Mouse (Mus musculus): ENCODE data around the gene Fbxo11. TPM values are rescaled to one million over a fixed set of nuclear protein-coding genes. Genes with fewer than 3 reads are reported as not detected.

Gene Fbxo11
- 31.5 and 33.0 TPM in 2 replicates for polyA plus RNA-seq (2015; fragmentation: Nextera tagmentation; extraction: Ambion mirVana)

DNA sequence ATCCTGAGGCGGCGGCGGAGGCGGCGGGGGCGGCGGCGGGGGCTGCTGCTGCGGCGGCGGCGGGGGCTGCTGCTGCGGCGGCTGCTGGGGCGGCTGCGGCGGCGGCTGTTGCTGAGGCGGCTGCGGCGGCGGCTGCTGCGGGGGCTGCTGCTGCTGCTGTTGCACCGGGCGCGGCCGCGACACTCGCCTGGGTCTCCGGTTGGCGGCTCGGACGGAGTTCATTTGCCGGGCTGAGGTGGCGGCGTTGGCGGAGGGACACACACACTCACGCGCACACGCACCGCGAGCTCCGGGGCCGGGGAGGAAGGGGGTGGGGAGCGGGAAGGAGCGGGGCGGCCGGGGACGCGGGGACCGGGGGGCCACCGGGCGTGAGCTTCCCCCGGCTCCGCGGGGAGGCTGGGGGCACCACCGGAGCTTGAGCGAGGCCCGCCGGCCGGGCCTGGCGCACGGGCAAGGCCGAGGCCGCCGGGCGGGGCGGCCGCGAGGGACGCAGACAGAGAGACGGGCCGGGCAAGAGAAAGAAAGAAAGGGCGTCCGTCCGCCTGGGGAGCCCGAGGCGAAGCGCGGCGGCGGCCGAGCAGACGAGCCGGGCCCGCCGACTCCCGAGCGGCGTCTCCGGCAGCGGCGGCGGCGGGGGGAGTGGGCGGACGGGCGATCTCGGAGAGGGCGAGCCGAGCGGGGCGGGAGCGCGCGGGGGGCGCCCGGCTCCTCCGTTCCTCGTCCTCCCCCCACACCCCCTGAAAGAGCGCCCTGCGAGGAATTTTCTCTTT is at the start of gene Fbxo11:
Gene Fbxo11 (minus strand): TSS at position 261 of the 770 bp plus-strand sequence.
- peak within 1 kb of the TSS; percentile 100 for H3K27ac ChIP-seq (replicated peaks)
- under 1% methylated on average over 50 of the region's 112 CpGs for WGBS
- peaks cover 29% of the 10 kb centered on the region for H3K4me1 ChIP-seq (replicated peaks)

DNA sequence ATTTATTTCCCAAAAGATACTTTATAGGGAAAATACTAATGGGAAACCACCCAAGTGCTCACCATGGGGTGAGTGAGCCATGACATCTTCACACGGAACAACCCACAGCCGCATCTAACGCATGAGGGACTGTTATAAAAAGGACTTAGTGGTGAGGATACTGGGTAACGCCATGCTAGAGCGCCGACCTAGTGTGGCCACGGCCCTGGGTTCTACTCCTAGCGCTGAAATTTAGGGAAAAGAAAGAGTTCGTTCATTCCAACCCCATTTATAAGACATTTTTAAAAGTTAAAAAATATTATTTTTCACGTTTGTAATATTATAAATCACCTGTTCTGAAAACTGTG is 48.8 kb upstream of the Fbxo11 start:
- Histone ChIP-seq H3K9ac (no peak overlapping the region), H3K36me3 (no peaks in the 10 kb centered on the region), H3K4me3 (no peak overlapping the region), H3K27me3 (no peaks in the 10 kb centered on the region), H3K4me1 (replicated peaks) (no peaks in the 10 kb centered on the region), H3K27ac (replicated peaks) (no peak overlapping the region), H3K9me3 (no peaks in the 10 kb centered on the region), H3K4me2 (no peak overlapping the region)
- WGBS: 95% methylated on average over 10 of the region's 10 CpGs
- no peak for ATAC-seq (ENCODE audit: low FRiP score, low read depth)

More for the DNA sequence above, at the start of gene Fbxo11:
- no peaks in the 10 kb centered on the region for H3K9me3 ChIP-seq
- H3K27me3 ChIP-seq: no peaks in the 10 kb centered on the region
- ATAC-seq (ENCODE audit: low FRiP score, low read depth): peak; percentile 4
- H3K4me3 ChIP-seq: peak within 1 kb of the TSS; percentile 96
- peak within 1 kb of the TSS; percentile 99 for H3K9ac ChIP-seq
- H3K36me3 ChIP-seq: no peaks in the 10 kb centered on the region
- H3K4me2 ChIP-seq: peak within 1 kb of the TSS; percentile 73

DNA sequence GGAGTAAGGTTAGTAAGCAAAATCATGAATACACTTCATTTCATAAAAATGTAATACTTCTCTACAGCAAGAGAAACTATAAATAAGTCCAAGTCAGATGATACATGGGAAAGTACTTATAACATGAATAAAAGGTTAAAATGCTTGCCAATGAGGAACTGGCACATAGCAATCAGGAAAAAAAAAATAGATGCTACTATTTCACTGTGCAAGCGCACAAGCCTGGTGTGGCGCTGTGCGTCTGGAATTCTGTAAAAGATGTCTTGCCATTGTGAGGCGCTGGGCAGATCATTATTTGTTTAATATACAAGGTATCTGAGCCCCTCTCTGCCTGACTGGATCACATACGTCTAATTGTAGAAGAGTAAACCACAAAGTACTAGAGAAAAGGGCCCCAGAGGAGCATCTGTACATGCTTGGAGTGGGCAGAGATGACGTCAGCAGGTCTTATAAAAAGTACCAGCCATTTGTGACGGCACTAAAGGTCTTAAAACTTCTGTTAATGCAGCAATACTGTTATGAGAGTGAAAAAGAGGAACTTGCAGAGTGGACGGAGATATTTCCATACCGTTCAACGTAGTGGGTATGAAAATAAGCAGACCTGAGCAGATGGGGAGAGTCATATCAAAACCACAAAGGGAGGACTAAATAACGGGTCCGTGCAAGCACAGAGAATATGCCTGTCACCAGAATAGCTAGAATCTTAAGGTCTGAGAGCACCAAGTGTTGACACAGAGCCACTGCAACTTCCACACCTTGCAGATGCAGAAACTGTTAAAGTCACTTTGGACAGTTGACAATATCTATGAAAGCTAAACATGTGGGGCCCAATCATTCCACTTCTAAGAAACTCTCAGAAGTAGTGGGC is 48.2 kb upstream of the Fbxo11 start:
- no peak overlapping the region for H3K9ac ChIP-seq
- H3K4me2 ChIP-seq: no peak overlapping the region
- 82% methylated on average over 12 of the region's 12 CpGs for WGBS
- H3K4me3 ChIP-seq: no peak overlapping the region
- ATAC-seq (ENCODE audit: low FRiP score, low read depth): no peak
- no peaks in the 10 kb centered on the region for H3K36me3 ChIP-seq
- H3K9me3 ChIP-seq: no peaks in the 10 kb centered on the region
- H3K27ac ChIP-seq (replicated peaks): no peak overlapping the region
- H3K4me1 ChIP-seq (replicated peaks): no peaks in the 10 kb centered on the region
- no peaks in the 10 kb centered on the region for H3K27me3 ChIP-seq

DNA sequence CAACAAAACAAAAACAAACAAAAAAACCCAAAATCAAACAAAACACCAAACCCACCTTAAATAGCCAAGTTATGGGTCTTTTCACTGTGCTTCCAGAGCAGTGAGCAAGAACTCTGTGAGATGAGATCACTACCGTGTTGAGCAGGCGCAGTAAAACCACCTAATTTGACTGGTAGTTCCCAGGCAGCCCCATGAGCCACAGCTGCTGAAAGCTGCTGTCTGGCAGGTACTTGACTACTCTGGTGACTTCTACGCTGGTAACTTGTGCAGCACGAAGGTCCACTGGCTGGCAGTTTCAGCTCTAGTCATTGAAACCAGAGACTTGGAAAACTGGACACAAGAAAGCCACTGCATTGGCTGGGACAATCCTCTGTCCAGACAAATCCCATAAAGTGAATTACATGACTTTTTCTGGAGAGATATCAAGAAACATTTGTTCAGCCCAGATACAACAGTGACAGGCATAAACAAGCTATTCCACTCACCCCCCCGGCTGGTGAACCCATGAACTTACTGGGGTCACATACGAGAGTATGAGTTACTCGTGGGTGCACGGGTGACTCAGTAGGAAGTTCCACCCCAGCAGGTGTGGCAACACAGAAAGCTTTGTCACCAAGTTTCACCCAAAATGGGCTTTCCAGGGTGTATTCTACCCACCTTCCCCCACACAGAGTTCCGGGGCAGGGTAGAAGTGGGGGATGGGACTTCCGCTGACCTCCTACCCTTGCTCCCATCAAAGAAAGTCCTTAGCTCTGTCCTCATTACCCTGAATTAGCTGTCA is 47.0 kb upstream of the Fbxo11 start:
- Histone ChIP-seq H3K4me2 (no peak overlapping the region), H3K4me1 (replicated peaks) (no peaks in the 10 kb centered on the region), H3K36me3 (no peaks in the 10 kb centered on the region), H3K9ac (no peak overlapping the region), H3K4me3 (no peak overlapping the region), H3K9me3 (no peaks in the 10 kb centered on the region), H3K27me3 (no peaks in the 10 kb centered on the region), H3K27ac (replicated peaks) (no peak overlapping the region)
- 85% methylated on average over 10 of the region's 10 CpGs for WGBS
- no peak for ATAC-seq (ENCODE audit: low FRiP score, low read depth)

DNA sequence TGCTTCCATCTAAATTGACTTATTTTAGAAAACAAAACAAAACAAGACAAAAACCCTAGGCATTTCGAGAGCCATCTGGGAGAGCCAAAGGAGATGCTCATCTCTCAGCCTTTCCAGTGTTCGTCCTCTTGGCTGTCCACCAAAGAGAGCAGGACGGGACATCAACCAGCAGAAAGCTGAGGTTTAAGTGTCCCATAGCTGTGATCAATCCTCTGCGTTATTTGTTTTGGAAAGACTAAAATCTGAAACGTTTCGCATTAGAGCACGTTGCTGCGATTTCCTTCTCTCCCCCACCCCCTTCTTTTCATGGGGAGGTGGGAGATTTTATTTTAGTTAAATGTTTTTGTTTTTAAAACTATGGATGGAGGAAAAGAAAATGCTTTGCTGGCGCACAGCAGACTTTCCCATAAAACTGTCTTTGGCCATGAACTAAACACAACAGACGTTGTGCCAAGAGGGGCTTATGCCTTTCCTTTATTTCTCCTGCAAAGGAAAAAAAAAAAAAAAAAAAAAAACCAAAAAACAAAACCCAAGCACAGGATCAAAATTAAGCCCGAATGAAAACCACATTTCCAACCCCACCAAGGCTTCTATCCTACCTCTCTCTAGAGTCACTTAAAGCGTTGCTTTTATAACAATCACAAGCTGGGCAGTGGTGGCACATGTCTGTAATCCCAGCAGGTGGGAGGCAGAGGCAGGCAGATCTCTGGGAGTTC is 46.1 kb upstream of the Fbxo11 start:
- Histone ChIP-seq H3K9me3 (no peaks in the 10 kb centered on the region), H3K4me2 (no peak overlapping the region), H3K27me3 (no peaks in the 10 kb centered on the region), H3K27ac (replicated peaks) (no peak overlapping the region), H3K36me3 (no peaks in the 10 kb centered on the region), H3K9ac (no peak overlapping the region), H3K4me1 (replicated peaks) (no peaks in the 10 kb centered on the region), H3K4me3 (no peak overlapping the region)
- WGBS: 86% methylated on average over 12 of the region's 12 CpGs
- ATAC-seq (ENCODE audit: low FRiP score, low read depth): no peak

DNA sequence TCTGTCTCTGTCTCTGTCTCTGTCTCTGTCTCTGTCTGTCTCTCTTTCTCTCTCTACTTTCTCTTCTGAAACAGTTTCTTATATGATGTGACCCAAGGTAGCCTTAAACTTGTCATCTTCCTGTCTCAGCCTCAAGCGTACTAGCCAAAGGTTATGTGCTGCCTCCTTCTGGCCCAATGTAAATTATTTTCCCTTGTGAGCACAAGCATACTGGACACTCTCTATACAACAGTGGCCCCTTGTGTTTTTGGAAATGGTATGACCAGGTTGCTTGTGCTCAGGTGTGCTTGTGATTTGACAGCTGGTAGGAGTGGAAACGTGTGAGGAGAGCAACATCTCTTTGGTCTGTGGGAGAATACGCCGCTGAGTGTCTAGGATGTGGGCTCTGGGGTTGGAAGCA is 42.6 kb upstream of the Fbxo11 start:
- H3K27me3 ChIP-seq: no peaks in the 10 kb centered on the region
- no peak overlapping the region for H3K4me3 ChIP-seq
- WGBS: 85% methylated on average over 4 of the region's 4 CpGs
- no peak overlapping the region for H3K4me2 ChIP-seq
- no peak for ATAC-seq (ENCODE audit: low FRiP score, low read depth)
- H3K4me1 ChIP-seq (replicated peaks): no peaks in the 10 kb centered on the region
- no peak overlapping the region for H3K27ac ChIP-seq (replicated peaks)
- no peaks in the 10 kb centered on the region for H3K36me3 ChIP-seq
- H3K9ac ChIP-seq: no peak overlapping the region
- H3K9me3 ChIP-seq: no peaks in the 10 kb centered on the region

DNA sequence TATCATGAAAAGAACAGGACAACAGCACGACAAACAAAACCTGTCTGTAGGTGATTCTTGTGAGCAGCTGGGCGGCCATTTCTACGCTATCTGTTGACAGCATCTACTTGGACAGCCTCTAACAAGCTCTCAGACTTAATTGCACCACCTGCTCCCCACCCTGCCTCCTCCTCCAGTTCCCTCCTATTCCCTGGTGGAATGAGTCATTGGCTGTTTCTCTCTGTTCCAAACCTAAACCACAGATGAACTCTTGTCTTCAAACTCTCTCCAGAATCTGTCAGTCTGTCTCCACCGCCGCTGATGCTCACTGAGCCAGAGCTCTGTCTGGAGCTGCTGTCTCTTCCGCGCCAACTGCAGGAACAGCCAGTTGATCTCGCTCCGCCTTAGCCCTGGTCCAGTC is 41.3 kb upstream of the Fbxo11 start:
- WGBS: 84% methylated on average over 9 of the region's 9 CpGs
- no peak for ATAC-seq (ENCODE audit: low FRiP score, low read depth)
- Histone ChIP-seq H3K4me1 (replicated peaks) (no peaks in the 10 kb centered on the region), H3K27ac (replicated peaks) (no peak overlapping the region), H3K36me3 (no peaks in the 10 kb centered on the region), H3K9ac (no peak overlapping the region), H3K4me3 (no peak overlapping the region), H3K4me2 (no peak overlapping the region), H3K9me3 (no peaks in the 10 kb centered on the region), H3K27me3 (no peaks in the 10 kb centered on the region)

DNA sequence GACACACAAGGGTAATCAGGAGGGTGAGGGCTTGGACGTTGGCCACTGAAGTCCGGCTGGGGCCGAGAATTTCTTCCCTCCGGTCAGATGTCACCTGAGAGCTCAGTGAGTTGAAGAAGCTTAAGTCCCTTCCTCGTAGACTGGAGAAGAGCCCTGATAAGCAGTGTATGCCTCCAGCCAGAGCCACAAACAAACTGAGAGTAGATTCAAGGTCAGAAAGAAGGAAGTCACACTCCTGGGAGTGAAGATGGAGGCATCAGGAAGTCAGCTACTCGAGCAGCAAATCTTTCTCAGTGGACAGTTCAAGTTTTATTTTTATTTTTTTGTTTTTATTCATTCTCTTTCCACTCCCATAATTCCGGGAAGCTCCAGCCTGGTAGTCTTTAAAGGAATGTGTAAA is 37.5 kb upstream of the Fbxo11 start:
- H3K9me3 ChIP-seq: no peaks in the 10 kb centered on the region
- WGBS: 85% methylated on average over 7 of the region's 7 CpGs
- ATAC-seq (ENCODE audit: low FRiP score, low read depth): no peak

DNA sequence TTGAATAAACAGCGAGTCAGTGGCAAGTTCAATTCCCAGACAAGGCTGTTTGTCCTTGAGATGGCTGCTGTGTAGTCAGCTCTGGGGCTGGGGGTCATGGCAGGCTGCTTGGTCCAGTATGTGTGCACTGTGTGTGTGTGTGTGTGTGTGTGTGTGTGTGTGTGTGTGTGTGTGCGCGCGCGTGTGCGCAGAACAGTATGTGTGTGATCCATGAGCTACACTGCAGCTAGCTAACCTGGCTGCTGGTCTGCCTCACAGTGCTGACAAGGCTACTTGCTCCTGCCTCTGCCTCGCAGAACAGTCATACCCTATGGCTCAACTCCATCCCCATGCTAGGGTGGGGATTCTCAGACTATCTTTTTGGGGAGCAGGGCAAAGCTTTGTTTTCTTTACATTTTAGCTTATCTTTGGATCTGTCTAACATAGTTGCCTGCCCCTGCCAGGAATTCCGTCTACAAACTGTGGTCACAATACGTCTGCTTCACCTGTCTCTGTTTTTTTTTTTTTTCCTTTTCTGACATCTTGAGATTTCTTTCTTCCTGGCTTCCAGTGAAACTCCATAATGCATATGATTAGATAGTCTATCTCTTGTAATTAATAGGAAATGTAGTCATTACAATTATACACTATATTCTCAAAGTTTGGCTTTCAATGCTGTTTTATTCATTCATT is 33.2 kb upstream of the Fbxo11 start:
- H3K27me3 ChIP-seq: no peaks in the 10 kb centered on the region
- no peak overlapping the region for H3K4me2 ChIP-seq
- H3K36me3 ChIP-seq: no peaks in the 10 kb centered on the region
- H3K4me3 ChIP-seq: no peak overlapping the region
- no peak overlapping the region for H3K9ac ChIP-seq
- 0 out of 2 replicates have a peak, but pooled peaks cover 3% of the 10 kb centered on the region for H3K4me1 ChIP-seq (replicated peaks)
- ATAC-seq (ENCODE audit: low FRiP score, low read depth): no peak
- no peak overlapping the region for H3K27ac ChIP-seq (replicated peaks)
- 92% methylated on average over 9 of the region's 9 CpGs for WGBS
- H3K9me3 ChIP-seq: no peaks in the 10 kb centered on the region

More for the DNA sequence above, 37.5 kb upstream of the Fbxo11 start:
- Histone ChIP-seq H3K4me1 (replicated peaks) (no peaks in the 10 kb centered on the region), H3K4me3 (no peak overlapping the region), H3K9ac (no peak overlapping the region), H3K36me3 (no peaks in the 10 kb centered on the region), H3K27me3 (no peaks in the 10 kb centered on the region), H3K4me2 (no peak overlapping the region), H3K27ac (replicated peaks) (no peak overlapping the region)

DNA sequence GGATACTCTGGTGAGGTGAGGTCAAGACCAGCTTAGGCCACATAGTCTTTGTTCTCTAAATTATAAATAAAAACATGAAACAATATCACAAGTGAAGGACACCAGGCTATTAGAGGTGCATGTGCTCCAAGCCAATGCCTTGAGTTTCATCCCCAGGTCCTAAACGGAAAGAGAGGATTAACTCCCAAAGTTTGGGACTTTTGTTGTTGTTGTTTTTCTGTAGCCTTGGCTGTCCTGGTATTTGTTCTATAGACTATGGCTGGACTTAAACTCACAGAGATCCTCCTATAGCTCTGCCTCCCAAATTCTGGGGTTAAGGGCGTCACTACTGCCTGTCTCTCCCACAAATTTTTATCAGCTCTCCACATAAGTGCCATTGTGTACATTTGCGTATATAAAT is 32.5 kb upstream of the Fbxo11 start:
- Histone ChIP-seq H3K36me3 (no peaks in the 10 kb centered on the region), H3K9me3 (no peaks in the 10 kb centered on the region), H3K4me3 (no peak overlapping the region), H3K27me3 (no peaks in the 10 kb centered on the region), H3K9ac (no peak overlapping the region), H3K4me1 (replicated peaks) (0 out of 2 replicates have a peak, but pooled peaks cover 3% of the 10 kb centered on the region), H3K4me2 (no peak overlapping the region), H3K27ac (replicated peaks) (no peak overlapping the region)
- no peak for ATAC-seq (ENCODE audit: low FRiP score, low read depth)
- 96% methylated on average over 3 of the region's 3 CpGs for WGBS

DNA sequence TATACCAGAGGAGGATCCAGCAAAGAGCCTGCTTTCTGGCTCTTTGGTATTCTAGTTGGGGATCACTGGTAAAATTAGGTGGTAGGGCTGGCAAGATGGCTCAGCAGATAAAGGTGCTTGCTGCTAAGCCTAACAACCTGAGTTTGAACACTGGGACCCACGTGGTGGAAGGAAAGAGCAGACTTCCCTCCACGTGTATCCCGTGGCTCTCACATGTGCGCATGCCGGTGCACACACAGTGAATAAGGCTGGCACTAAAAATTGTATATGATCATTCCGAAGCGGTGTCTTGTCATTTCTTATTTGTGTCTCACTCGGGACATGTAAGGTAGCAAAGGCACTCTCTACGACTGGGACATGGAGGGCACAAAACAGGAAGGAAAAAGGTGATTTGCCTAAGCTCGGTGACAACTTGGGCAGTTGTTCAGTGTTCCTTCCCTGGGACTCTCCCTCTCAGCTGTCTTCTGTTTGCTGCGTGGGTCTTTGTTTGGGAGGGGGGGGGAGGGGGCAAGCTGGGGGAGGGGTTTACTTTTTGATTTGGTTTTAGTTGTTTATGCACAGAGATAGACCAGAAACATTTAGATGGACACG is 31.8 kb upstream of the Fbxo11 start:
- no peaks in the 10 kb centered on the region for H3K36me3 ChIP-seq
- no peak overlapping the region for H3K27ac ChIP-seq (replicated peaks)
- 0 out of 2 replicates have a peak, but pooled peaks cover 3% of the 10 kb centered on the region for H3K4me1 ChIP-seq (replicated peaks)
- no peak overlapping the region for H3K4me2 ChIP-seq
- no peak overlapping the region for H3K4me3 ChIP-seq
- no peaks in the 10 kb centered on the region for H3K27me3 ChIP-seq
- WGBS: 86% methylated on average over 12 of the region's 12 CpGs
- no peak for ATAC-seq (ENCODE audit: low FRiP score, low read depth)
- no peak overlapping the region for H3K9ac ChIP-seq
- H3K9me3 ChIP-seq: no peaks in the 10 kb centered on the region
